Comparison of ENCODE assay signal across 1 mouse cellular context in the genomic region with DNA sequence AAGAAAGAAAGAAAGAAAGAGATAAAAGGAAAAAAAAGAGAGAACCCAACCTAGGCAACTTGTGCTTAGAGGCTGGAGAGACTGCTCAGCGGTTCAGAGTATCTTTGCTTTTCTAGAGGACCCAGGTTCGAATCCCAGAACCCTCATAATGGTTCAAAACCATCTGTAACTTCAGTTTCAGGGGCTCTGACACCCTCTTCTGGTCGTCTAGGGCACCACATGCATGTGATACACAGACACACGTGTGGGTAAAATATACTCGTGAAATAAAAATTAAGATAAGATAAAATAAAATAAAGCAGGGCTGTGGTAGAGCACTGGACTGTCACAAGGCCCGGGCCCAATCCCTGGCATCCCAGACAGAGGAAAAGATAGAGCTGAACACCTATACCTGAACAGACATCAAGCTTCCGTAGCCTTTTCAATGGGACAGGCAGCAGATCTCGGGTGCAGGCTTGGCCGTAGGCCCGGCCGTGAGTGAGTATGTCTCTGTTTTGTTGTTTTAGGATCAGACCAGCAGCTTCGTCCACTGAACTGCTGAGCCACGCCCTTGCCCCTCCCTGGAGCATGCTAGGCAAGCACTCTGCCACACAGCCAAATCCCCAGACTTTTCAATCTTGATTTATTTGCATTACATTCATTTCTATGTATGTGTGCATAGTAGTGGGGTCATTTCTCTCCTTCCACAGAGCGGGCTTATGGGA.
TF ChIP-seq lines count a peak whose summit lies in the region.

No protein-coding gene starts in this region.

TF ChIP-seq in MEL, 35 proteins besides CTCF, POLR2A, EP300 and RAD21 (continued from another document):
- TF ChIP-seq GABPA (IDR thresholded peaks at IDR 0.05; ENCODE audit: low read depth, low read length) = no peak
- TF ChIP-seq ELF1 (IDR thresholded peaks at IDR 0.05; ENCODE audit: low read depth, low read length) = no peak
- TF ChIP-seq MXI1 (IDR thresholded peaks at IDR 0.05; ENCODE audit: low read depth, low read length) = no peak
- 0 out of 2 replicates have a peak, but pooled peaks have one; percentile 12 for TF ChIP-seq ZNF384 (IDR thresholded peaks at IDR 0.05; ENCODE audit: low read depth, low read length)
- TF ChIP-seq E2F4 (IDR thresholded peaks at IDR 0.05; ENCODE audit: borderline replicate concordance, low read depth, low read length) = no peak
- no peak for TF ChIP-seq POLR2AphosphoS2 (IDR thresholded peaks at IDR 0.05; ENCODE audit: low read length)
